Mouse (Mus musculus): Measurements from ENCODE around the gene Zcchc8.

DNA sequence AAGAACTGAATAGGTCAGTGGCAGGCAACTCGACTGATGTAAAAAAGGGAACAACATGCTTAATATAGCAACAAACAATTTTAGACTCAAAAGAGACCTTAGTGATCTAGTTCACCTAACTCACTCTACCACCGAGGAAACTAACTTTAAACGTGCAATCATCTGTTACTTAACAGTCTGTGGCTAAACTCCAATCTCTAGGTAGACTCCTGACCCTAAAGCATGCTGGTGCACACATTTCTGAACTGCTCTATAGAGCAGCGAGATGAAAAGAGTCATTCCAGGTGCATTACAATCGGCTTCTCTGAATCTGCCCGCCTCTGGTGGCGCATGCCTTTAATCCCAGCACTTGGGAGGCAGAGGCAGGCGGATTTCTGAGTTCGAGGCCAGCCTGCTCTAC is 45.2 kb downstream of the Zcchc8 start:
- TF ChIP-seq POLR2A (IDR thresholded peaks at IDR 0.05; ENCODE audit: low read depth, low read length) = no peak
- no peak for TF ChIP-seq CTCF (IDR thresholded peaks at IDR 0.05; ENCODE audit: borderline replicate concordance, insufficient read depth, low read length)

All from embryonic fibroblast, embryonic 13.5 days (primary cell).